Mouse (Mus musculus): Measurements from ENCODE around the gene Tanc1.

Tanc1 gene

DNA sequence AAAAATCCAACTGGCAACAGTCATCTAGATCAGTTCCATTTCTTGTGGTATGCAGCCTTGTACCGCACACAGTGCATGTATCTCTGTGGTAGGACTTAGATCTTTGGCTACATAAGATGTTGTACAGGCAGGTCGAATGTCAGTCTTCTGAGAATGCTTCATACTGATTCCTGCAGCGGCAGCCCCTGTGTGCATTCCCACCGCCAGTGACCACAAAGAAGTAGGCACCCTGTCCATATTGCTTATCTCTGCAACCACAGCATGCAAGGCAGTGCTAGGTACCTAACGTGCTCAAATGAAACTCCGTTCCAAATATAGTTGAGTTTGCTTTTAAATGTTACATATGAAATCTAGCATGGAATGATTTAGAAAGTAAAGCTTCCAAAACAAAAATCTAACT is 269.6 kb downstream of the Tanc1 start:
- peak; percentile 43 for DNase-seq (ENCODE audit: low read depth, low spot score)

GRCm38 (mm10) chr2:59881831-59882741 is 270.2 kb downstream of the Tanc1 start, which contains the start of gene Wdsub1:
Gene Wdsub1 (minus strand): TSS chr2:59882591.
- DNase-seq (ENCODE audit: low read depth, low spot score), result peak; percentile 94

- no peak for DNase-seq (ENCODE audit: low read depth, low spot score)
Measured at GRCm38 (mm10) chr2:59882742-59883281, 271.0 kb downstream of the Tanc1 start.

- DNase-seq (ENCODE audit: low read depth, low spot score), result no peak
Measured at GRCm38 (mm10) chr2:59889699-59890098, 277.9 kb downstream of the Tanc1 start.
